Mouse (Mus musculus): ENCODE results near the gene Usp6nl. TPM values are rescaled to one million over a fixed set of nuclear protein-coding genes. Genes with fewer than 3 reads are reported as not detected.

Gene Usp6nl
- polyA plus RNA-seq, 1 experiment from 2014 or later, result 21.8 TPM

DNA sequence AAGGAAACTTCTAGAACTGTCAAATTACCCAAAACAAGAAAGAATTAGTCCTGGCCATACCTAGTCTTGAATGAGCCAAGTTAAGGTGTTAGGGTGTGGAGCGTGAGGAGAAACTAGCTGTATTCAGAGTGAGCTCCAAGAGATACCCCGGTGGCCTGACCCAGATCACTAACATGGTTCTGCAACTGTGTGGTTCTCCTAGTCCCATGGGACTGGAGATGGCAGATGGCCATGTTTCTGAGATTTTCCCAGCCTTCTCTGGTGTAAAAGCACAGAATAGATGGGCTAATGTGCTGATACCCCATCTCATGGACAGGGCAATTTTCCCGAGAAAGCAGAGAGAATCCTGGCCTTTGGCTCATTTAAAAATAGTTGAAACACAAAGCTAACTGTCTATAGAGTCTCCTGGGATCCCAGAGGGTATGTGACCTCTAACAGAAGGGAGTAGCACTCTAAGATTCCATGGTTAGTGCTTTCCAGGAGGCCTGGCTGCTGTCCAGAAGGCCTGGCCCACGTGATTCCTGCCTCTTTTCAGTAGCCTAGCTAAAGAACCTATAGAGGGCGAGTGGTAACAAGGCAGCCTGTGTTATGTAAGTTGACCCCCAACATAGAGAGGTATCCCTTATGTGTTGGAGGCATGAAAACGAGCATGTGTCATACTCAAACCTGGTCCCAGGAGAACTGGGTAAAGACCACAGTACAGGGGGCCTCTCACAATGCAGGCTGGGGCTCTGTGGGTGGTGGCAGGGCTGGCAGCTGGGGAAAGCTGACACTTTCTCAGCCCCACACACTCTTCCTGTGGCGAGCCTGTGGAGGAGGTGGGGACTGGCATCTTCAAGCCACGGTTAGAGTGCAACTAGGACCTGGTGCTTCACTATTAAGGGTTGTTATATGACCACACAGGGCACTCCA is 160.9 kb downstream of the Usp6nl start:
- H3K27me3 ChIP-seq, result no peaks in the 10 kb centered on the region
- H3K4me2 ChIP-seq (replicated peaks), result no peak overlapping the region
- WGBS, result 35% methylated on average over 8 of the region's 8 CpGs
- no peak overlapping the region for H3K9ac ChIP-seq (replicated peaks)
- ATAC-seq (ENCODE audit: low FRiP score, low read depth), result peak; percentile 81
- no peak overlapping the region for H3K4me3 ChIP-seq
- H3K4me1 ChIP-seq, result peaks cover 29% of the 10 kb centered on the region
- no peaks in the 10 kb centered on the region for H3K36me3 ChIP-seq
- H3K27ac ChIP-seq (replicated peaks), result peak overlapping the region; percentile 46
- no peaks in the 10 kb centered on the region for H3K9me3 ChIP-seq

DNA sequence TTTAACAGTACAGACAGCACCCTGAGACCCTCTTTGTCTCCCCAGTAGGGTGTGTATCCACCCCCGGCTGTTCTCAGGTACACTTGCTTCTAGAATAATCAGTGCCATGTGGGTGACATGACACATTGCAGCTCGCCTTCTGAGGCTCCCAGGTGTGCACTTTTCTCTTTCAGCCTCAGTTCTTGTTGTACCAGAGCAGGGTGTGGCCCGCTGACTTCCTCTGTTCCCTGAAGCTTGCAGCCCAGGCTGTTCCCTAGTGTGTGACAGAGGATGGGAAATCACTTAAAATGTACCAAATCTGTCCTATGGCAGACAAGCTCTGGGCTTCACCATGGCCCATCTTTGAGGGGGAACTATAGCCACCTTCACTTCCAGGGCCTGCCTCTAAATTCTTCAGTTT is 161.7 kb downstream of the Usp6nl start:
- Histone ChIP-seq H3K27me3 (no peaks in the 10 kb centered on the region), H3K36me3 (no peaks in the 10 kb centered on the region), H3K9me3 (no peaks in the 10 kb centered on the region), H3K4me1 (peaks cover 23% of the 10 kb centered on the region), H3K4me3 (no peak overlapping the region), H3K27ac (replicated peaks) (peak overlapping the region; percentile 46), H3K4me2 (replicated peaks) (no peak overlapping the region), H3K9ac (replicated peaks) (no peak overlapping the region)
- WGBS, result 84% methylated on average over 3 of the region's 3 CpGs
- no peak for ATAC-seq (ENCODE audit: low FRiP score, low read depth)

DNA sequence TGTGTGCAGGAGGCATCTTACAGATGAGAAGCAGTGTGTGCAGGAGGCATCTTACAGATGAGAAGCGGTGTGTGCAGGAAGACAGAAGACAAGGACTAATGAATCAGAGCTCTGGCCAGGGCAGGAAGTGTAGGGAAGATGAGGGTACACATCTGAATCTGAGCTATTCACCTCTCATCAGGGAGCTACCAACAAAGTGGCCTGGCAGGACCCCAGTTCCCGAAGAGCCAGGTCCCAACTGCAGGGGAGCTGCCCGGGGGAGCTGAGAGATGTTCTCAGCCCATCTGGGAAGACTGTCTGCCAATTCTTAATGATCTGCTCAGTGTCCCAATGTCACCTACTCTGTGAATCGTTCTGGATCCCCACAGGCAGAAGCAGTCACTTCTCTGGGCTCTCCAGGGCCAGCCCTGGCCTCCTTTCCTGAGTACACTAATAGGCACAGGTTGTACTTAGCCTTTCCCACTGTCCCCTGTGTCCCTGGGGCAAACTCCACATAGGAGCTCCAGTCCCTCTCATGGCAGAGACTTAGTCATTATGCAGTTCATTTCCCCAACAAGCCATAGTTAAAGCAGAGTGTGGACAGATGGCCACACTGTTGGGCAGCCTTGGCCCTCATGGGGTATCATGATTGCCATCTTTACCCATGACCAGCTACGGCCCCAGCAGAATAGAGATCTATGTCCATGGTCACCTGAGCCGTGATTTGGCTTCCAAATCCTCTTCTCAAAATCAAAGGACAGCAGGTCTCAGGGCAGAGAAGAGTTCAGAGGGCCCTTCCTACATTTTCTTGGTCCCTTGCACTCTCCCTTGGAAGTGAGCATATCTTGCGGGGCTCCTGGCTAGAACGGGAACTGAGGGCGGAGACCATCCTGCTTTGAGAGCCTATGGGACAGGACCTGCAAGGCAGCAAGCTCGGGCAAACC is 165.4 kb downstream of the Usp6nl start:
- Histone ChIP-seq H3K27ac (replicated peaks) (no peak overlapping the region), H3K9ac (replicated peaks) (no peak overlapping the region), H3K4me3 (no peak overlapping the region), H3K27me3 (no peaks in the 10 kb centered on the region), H3K36me3 (no peaks in the 10 kb centered on the region), H3K4me2 (replicated peaks) (no peak overlapping the region), H3K4me1 (peaks cover 15% of the 10 kb centered on the region), H3K9me3 (no peaks in the 10 kb centered on the region)
- ATAC-seq (ENCODE audit: low FRiP score, low read depth), result no peak
- WGBS, result 86% methylated on average over 10 of the region's 10 CpGs

DNA sequence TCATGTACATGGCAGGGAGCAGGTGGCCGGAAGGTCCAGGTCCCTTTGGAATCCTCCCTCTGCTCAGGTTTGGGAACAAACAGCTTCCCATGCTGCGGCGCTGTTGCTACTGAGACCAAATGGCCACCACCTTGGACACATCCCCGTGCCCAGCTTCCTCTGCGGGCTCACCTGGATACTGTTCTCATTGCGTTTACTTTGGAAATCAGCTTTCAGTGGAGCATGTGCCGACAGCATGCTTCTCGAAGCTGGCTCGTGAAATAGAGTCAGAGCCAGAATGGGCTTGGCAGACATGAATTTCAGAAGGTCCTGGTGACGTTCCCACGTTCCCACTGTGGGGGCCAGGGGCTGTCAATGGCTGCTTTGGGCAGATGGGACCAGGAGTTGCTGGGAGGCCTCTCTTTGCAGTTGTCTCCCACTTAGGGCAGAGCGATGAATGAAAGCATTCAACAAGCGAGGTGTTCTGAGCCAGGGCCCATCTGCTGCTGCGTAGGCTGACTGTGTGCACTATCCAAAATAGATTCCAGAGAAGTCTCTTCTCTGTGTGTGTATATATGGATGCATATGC is 166.1 kb downstream of the Usp6nl start:
- Histone ChIP-seq H3K27ac (replicated peaks) (no peak overlapping the region), H3K27me3 (no peaks in the 10 kb centered on the region), H3K9ac (replicated peaks) (no peak overlapping the region), H3K36me3 (no peaks in the 10 kb centered on the region), H3K4me3 (no peak overlapping the region), H3K4me1 (peaks cover 8% of the 10 kb centered on the region), H3K4me2 (replicated peaks) (no peak overlapping the region), H3K9me3 (no peaks in the 10 kb centered on the region)
- 90% methylated on average over 14 of the region's 14 CpGs for WGBS
- ATAC-seq (ENCODE audit: low FRiP score, low read depth), result no peak

DNA sequence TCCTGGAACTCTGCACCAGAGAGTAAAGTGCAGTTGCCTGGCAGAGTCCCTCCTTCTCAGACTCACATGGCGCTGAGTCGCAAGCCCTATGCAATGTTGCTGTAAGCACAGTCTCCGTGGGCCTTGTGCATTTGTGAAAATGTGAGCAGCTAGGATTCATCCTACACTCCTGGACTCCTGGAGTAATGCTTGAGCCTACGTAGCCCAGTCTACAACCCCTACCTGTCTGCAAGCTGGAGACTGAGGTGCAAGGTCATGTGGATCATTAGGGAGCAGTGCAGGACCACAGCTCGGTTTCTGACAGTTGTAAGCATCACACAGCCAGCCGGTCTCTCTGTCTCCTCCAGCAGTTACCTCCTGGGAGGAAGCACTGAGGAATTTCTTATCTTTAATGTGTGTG is 167.6 kb downstream of the Usp6nl start:
- Histone ChIP-seq H3K9me3 (no peaks in the 10 kb centered on the region), H3K27me3 (no peaks in the 10 kb centered on the region), H3K27ac (replicated peaks) (no peak overlapping the region), H3K36me3 (no peaks in the 10 kb centered on the region), H3K4me3 (no peak overlapping the region), H3K4me2 (replicated peaks) (no peak overlapping the region), H3K4me1 (no peaks in the 10 kb centered on the region), H3K9ac (replicated peaks) (no peak overlapping the region)
- WGBS, result 94% methylated on average over 6 of the region's 6 CpGs
- ATAC-seq (ENCODE audit: low FRiP score, low read depth), result no peak

DNA sequence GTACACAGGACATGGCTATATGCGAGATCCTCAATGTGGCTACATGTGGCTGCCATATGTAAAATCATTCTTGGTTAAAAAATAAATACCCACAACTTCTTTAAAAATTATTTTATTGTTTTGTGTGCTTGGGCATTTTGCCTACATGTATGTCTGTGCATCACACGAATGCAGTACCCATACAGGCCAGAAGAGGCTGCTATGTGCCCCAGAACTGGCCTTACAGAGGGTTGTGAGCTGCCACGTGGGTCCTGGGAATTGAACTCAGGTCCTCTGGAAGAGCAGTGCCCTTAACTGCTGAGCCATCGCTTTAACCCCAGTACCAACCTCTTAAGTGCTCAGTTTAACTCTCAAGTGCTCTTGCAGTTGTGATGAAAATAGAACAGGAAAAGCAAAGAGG is 168.4 kb downstream of the Usp6nl start:
- Histone ChIP-seq H3K27me3 (no peaks in the 10 kb centered on the region), H3K9ac (replicated peaks) (no peak overlapping the region), H3K4me1 (no peaks in the 10 kb centered on the region), H3K9me3 (no peaks in the 10 kb centered on the region), H3K27ac (replicated peaks) (no peak overlapping the region), H3K36me3 (no peaks in the 10 kb centered on the region), H3K4me3 (no peak overlapping the region), H3K4me2 (replicated peaks) (no peak overlapping the region)
- ATAC-seq (ENCODE audit: low FRiP score, low read depth), result no peak
- 82% methylated on average over 4 of the region's 4 CpGs for WGBS

DNA sequence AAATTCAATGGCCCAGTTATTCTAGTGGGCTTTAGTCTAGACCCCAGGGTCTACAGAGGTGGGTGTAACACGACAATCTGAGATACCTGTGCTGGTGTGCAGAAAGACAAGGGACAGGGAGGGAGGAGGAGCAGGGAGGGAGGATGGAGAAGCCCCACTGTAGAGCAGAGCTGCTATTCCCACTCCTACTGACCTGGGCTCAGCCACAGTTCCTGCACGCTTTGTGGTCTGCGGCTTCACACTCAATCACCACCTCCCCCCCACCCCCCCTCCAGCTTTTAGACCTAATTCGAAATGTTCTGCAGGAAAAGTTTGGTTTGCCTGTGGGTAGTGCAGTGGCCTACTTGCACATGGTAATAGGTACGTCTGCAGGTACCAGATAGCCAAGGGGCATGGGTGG is 171.4 kb downstream of the Usp6nl start:
- Histone ChIP-seq H3K9ac (replicated peaks) (no peak overlapping the region), H3K4me2 (replicated peaks) (no peak overlapping the region), H3K27ac (replicated peaks) (no peak overlapping the region), H3K9me3 (no peaks in the 10 kb centered on the region), H3K36me3 (no peaks in the 10 kb centered on the region), H3K4me1 (no peaks in the 10 kb centered on the region), H3K4me3 (no peak overlapping the region), H3K27me3 (no peaks in the 10 kb centered on the region)
- 86% methylated on average over 5 of the region's 5 CpGs for WGBS
- ATAC-seq (ENCODE audit: low FRiP score, low read depth), result no peak

Other genes with a start within 250 kb of the Usp6nl start
- 3.5 and 4.0 TPM in 2 replicates for gene Proser2, start 192.5 kb upstream of the Usp6nl start, polyA plus RNA-seq (2016; fragmentation: Nextera tagmentation; extraction: Ambion mirVana)
- 2.7 and 2.9 TPM in 2 replicates for gene Echdc3, start 109.6 kb upstream of the Usp6nl start, polyA plus RNA-seq (2016; fragmentation: Nextera tagmentation; extraction: Ambion mirVana)

Data from midbrain, embryonic 12.5 days (tissue).